8 mouse cellular contexts compared by ENCODE assay signal in the genomic region with DNA sequence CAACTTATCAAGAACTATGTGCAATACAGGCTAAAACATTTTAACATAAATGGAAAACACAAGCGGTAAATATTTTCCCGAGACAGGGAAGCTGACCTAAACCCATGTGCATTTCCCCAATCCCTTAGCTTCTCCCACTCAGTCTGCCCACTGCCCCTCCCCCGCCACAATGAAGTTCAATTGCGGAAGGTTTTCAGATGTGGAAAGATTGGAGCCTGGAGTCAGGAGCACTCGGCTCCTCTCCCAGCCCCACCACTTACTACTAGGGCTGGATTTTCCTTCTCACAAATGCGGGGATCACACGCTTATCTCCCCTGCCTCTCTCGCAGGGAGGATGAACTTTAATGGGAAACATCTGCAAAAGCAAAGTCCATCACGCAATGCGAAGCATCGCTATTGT.
DNase-seq lines count a peak whose midpoint lies in the region; ATAC-seq and TF ChIP-seq lines count a peak whose summit lies in the region.

No protein-coding gene starts in this region.

- H3K4me3 ChIP-seq in layer of hippocampus, adult 2 months, result peak overlapping the region; percentile 40
- no peak overlapping the region for H3K4me3 ChIP-seq in forebrain, embryonic 16.5 days (replicated peaks; ENCODE audit: low read length)
- H3K4me3 ChIP-seq in kidney, postnatal 0 days (replicated peaks; ENCODE audit: low read depth, low read length), result 0 out of 2 replicates have a peak overlapping the region, but pooled peaks have one; percentile 4
- no peak overlapping the region for H3K4me3 ChIP-seq in myocyte
- no peak overlapping the region for H3K4me3 ChIP-seq in thymus, adult 2 months (ENCODE audit: control insufficient read depth, insufficient read depth, low read length)

- H3K27me3 ChIP-seq in forebrain, embryonic 16.5 days (replicated peaks; ENCODE audit: control insufficient read depth, insufficient read depth, low read length), result no peaks in the 10 kb centered on the region
- H3K27me3 ChIP-seq in kidney, postnatal 0 days (ENCODE audit: insufficient read depth, low read length), result no peaks in the 10 kb centered on the region
- H3K27me3 ChIP-seq in myocyte (ENCODE audit: control insufficient read depth, insufficient read depth, insufficient read length), result no peaks in the 10 kb centered on the region
- no peaks in the 10 kb centered on the region for H3K27me3 ChIP-seq in thymus, adult 2 months (ENCODE audit: control insufficient read depth, insufficient read depth, low read length)

- H3K27ac ChIP-seq in layer of hippocampus, adult 2 months, result no peak overlapping the region
- no peak overlapping the region for H3K27ac ChIP-seq in forebrain, embryonic 16.5 days (ENCODE audit: low read length)
- H3K27ac ChIP-seq in kidney, postnatal 0 days, result no peak overlapping the region
- H3K27ac ChIP-seq in thymus, adult 2 months (ENCODE audit: control insufficient read depth, insufficient read depth, low read length), result no peak overlapping the region

- DNase-seq in layer of hippocampus, adult 2 months (ENCODE audit: low spot score in 2 of 2), result peak in 1 of 2 experiments; percentile 23
- DNase-seq in layer of hippocampus, adult 8-10 months (ENCODE audit: low spot score in 2 of 2), result no peak
- peak; percentile 28 for DNase-seq in kidney, postnatal 0 days (ENCODE audit: low spot score)
- DNase-seq in thymus, adult 2 months, result no peak
- no peak for DNase-seq in layer of hippocampus, adult 9-11 months
- DNase-seq in right cerebral cortex, adult 18-20 months, result no peak

- H3K36me3 ChIP-seq in forebrain, embryonic 16.5 days (ENCODE audit: control insufficient read depth, insufficient read depth), result no peaks in the 10 kb centered on the region
- H3K36me3 ChIP-seq in kidney, postnatal 0 days (ENCODE audit: insufficient read depth, low read length), result no peaks in the 10 kb centered on the region
- H3K36me3 ChIP-seq in myocyte (ENCODE audit: control insufficient read depth, insufficient read depth), result no peaks in the 10 kb centered on the region
- H3K36me3 ChIP-seq in thymus, adult 2 months (ENCODE audit: control insufficient read depth, insufficient read depth, low read length), result no peaks in the 10 kb centered on the region

- H3K4me2 ChIP-seq in forebrain, embryonic 16.5 days (ENCODE audit: low read length), result no peak overlapping the region
- peak overlapping the region; percentile 37 for H3K4me2 ChIP-seq in kidney, postnatal 0 days (ENCODE audit: low read length)
- H3K4me2 ChIP-seq in myocyte (ENCODE audit: low read depth), result peak overlapping the region; percentile 38

- no peak overlapping the region for H3ac ChIP-seq in myocyte (ENCODE audit: control insufficient read depth, insufficient read length)

- 64% methylated on average over 11 of the region's 11 CpGs for WGBS in forebrain, embryonic 16.5 days
- WGBS in kidney, postnatal 0 days, result 40% methylated on average over 11 of the region's 11 CpGs
- 90% methylated on average over 11 of the region's 11 CpGs for WGBS in thymus, adult 2 months

- H3K9ac ChIP-seq in forebrain, embryonic 16.5 days (replicated peaks; ENCODE audit: low read depth, low read length), result no peak overlapping the region
- no peak overlapping the region for H3K9ac ChIP-seq in kidney, postnatal 0 days (ENCODE audit: low read depth, low read length)

- TF ChIP-seq CTCF in layer of hippocampus, adult 2 months (conservative IDR thresholded peaks at IDR 0.05), result no peak
- TF ChIP-seq CTCF in kidney, postnatal 0 days (IDR thresholded peaks at IDR 0.05; ENCODE audit: low read depth), result no peak
- TF ChIP-seq CTCF in thymus, adult 2 months (IDR thresholded peaks at IDR 0.05; ENCODE audit: borderline replicate concordance, control insufficient read depth, extremely low read depth, insufficient read depth, low read length, poor library complexity), result no peak

- ATAC-seq in forebrain, embryonic 16.5 days, result peak; percentile 39
- no peak for ATAC-seq in kidney, postnatal 0 days (replicated peaks; ENCODE audit: low FRiP score, low read depth)

- no peak for TF ChIP-seq POLR2A in myocyte (IDR thresholded peaks at IDR 0.05; ENCODE audit: insufficient read length, low read depth)
- no peak for TF ChIP-seq POLR2A in thymus, adult 2 months (IDR thresholded peaks at IDR 0.05; ENCODE audit: control insufficient read depth, extremely low read depth, insufficient read depth, low read length, poor library complexity)

- H3K9me3 ChIP-seq in forebrain, embryonic 16.5 days (ENCODE audit: control insufficient read depth, low read length), result no peaks in the 10 kb centered on the region
- no peaks in the 10 kb centered on the region for H3K9me3 ChIP-seq in kidney, postnatal 0 days (replicated peaks; ENCODE audit: low read length)

- H3K4me1 ChIP-seq in forebrain, embryonic 16.5 days (replicated peaks; ENCODE audit: control insufficient read depth, insufficient read depth, low read length), result 0 out of 2 replicates have a peak, but pooled peaks cover 9% of the 10 kb centered on the region
- H3K4me1 ChIP-seq in kidney, postnatal 0 days (replicated peaks; ENCODE audit: insufficient read depth, low read length), result no peaks in the 10 kb centered on the region
- H3K4me1 ChIP-seq in thymus, adult 2 months (replicated peaks; ENCODE audit: control insufficient read depth, insufficient read depth, low read length), result no peaks in the 10 kb centered on the region

- H3K79me2 ChIP-seq in myocyte (ENCODE audit: control insufficient read depth, insufficient read depth), result no peaks in the 10 kb centered on the region

TF ChIP-seq in myocyte, 11 proteins besides CTCF, POLR2A, EP300 and RAD21:
- no peak for TF ChIP-seq E2F4 (IDR thresholded peaks at IDR 0.05; ENCODE audit: insufficient read depth)

Comparison
In these comparisons a context has a peak if more than half of its experiments do, and no peak if none do; other contexts are left out.
1. H3K4me3 ChIP-seq: peak in layer of hippocampus, adult 2 months (single experiment) and kidney, postnatal 0 days (single experiment); none in forebrain, embryonic 16.5 days (single experiment), myocyte (single experiment) and thymus, adult 2 months (single experiment).